Mouse (Mus musculus) MEL (cell line): ENCODE measurements around the gene Nes.
A peak's percentile ranks its signal among the peaks of the same experiment; 100 is the strongest.

Experiments
- CTCF ChIP-seq, 3 experiments: IDR thresholded peaks in 2 of 3; conservative IDR thresholded peaks in 1 of 3; 2 replicates each; pipeline ENCODE4 v1.5.1; 2011 to 2012; ENCODE audit warnings: low read length in 3 of 3, low read depth in 2 of 3, mild to moderate bottlenecking in 2 of 3, improper control_type of control experiment in 1 of 3, inconsistent platforms in 1 of 3, mixed read lengths in 1 of 3, moderate library complexity in 1 of 3; ENCODE audit not compliant: control insufficient read depth in 1 of 3, insufficient read depth in 1 of 3, poor library complexity in 1 of 3, severe bottlenecking in 1 of 3
- E2F4 ChIP-seq: IDR thresholded peaks from 2 replicates; pipeline ENCODE4 v1.6.1; 2011; ENCODE audit warnings: low read depth, low read length, improper control_type of control experiment, borderline replicate concordance
- ETS1 ChIP-seq: IDR thresholded peaks from 2 replicates; pipeline ENCODE4 v1.6.1; 2012; ENCODE audit warnings: low read depth, mild to moderate bottlenecking, inconsistent platforms, low read length, improper control_type of control experiment, moderate library complexity
- HCFC1 ChIP-seq: IDR thresholded peaks from 2 replicates; pipeline ENCODE4 v1.6.1; 2012; ENCODE audit warnings: low read depth, mild to moderate bottlenecking, inconsistent platforms, low read length, improper control_type of control experiment, moderate library complexity
- MAX ChIP-seq: IDR thresholded peaks from 2 replicates; pipeline ENCODE4 v1.6.1; 2011; ENCODE audit warnings: low read length, improper control_type of control experiment
- POLR2A ChIP-seq, 2 experiments: IDR thresholded peaks; 2 replicates each; pipeline ENCODE4 v1.6.1; 2011 to 2012; ENCODE audit warnings: low read length in 2 of 2, mild to moderate bottlenecking in 2 of 2, control low read depth in 1 of 2, improper control_type of control experiment in 1 of 2, low read depth in 1 of 2, moderate library complexity in 1 of 2; ENCODE audit not compliant: control insufficient read depth in 1 of 2, insufficient read depth in 1 of 2, poor library complexity in 1 of 2
- POLR2AphosphoS2 ChIP-seq: IDR thresholded peaks from 2 replicates; pipeline ENCODE4 v1.6.1; 2011; ENCODE audit warnings: low read length, improper control_type of control experiment
- POLR2AphosphoS5 ChIP-seq: IDR thresholded peaks from 2 replicates; pipeline ENCODE4 v1.6.1; 2012; ENCODE audit warnings: low read depth, borderline replicate concordance, mild to moderate bottlenecking, inconsistent platforms, low read length, moderate library complexity, mixed read lengths
- ZMIZ1 ChIP-seq: IDR thresholded peaks from 2 replicates; pipeline ENCODE4 v1.6.1; 2012; ENCODE audit warnings: low read depth, mild to moderate bottlenecking, inconsistent platforms, low read length, improper control_type of control experiment, moderate library complexity

DNA sequence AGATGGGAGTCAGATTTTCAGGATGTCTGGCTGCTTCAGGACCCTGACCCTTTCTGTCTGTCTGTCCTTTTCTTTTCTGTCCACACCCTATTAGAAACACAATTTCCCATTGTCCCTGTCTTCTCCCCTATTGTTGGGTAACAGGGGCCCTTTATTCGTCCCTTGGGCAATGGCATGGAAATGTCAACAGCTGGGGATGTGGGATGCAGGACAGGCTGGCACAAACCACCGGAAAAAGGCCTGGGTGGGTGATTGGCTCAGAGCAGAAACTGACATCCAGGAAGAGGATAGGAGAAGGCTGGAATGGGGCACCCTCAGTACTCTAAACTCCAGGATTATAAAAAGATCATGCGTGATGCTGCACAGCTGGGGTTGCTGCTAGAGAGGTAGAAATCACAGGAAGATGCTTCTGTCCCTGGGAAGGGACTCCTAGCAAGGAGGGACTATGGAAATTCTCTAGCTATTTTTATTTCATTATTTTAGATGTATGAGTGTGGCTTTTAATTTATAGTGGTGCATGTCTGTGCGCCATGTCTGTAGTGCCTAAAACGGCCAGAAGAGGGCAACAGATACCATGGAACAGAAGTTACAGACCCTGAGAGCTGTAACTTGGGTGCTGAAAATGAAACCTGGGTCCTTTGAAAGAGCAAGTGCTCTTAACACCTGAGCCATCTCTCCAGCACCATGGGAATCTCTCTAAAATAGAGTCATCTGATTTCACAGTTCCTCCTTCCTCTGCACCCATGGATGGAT, 56.7 kb downstream of the Nes start, which contains the start of gene Hapln2:
- TF ChIP-seq HCFC1: 0 out of 2 replicates have a peak, but pooled peaks have one; percentile 26
- no peak for TF ChIP-seq MAX
- TF ChIP-seq ZMIZ1: no peak
- no peak for TF ChIP-seq POLR2A (IDR thresholded peaks at IDR 0.05; ENCODE audit: control insufficient read depth in 1 of 2, insufficient read depth in 1 of 2, low read depth in 1 of 2, low read length in 2 of 2, poor library complexity in 1 of 2)
- TF ChIP-seq CTCF (IDR thresholded peaks at IDR 0.05 in 2 of 3, conservative IDR thresholded peaks at IDR 0.05 in 1 of 3; ENCODE audit: control insufficient read depth in 1 of 3, insufficient read depth in 1 of 3, low read depth in 2 of 3, low read length in 3 of 3, poor library complexity in 1 of 3, severe bottlenecking in 1 of 3): peak; percentile 71 to 86 (median 81)
- no peak for TF ChIP-seq POLR2AphosphoS5
- no peak for TF ChIP-seq POLR2AphosphoS2
- TF ChIP-seq E2F4: no peak
- no peak for TF ChIP-seq ETS1
